Mouse (Mus musculus): Measurements from ENCODE around the gene Snrnp70. TPM values are rescaled to one million over a fixed set of nuclear protein-coding genes. Genes with fewer than 3 reads are reported as not detected.
A peak's percentile ranks its signal among the peaks of the same experiment; 100 is the strongest.

The Snrnp70 gene
- polyA plus RNA-seq, 1 experiment from 2014 or later, result 57.2 TPM

DNA sequence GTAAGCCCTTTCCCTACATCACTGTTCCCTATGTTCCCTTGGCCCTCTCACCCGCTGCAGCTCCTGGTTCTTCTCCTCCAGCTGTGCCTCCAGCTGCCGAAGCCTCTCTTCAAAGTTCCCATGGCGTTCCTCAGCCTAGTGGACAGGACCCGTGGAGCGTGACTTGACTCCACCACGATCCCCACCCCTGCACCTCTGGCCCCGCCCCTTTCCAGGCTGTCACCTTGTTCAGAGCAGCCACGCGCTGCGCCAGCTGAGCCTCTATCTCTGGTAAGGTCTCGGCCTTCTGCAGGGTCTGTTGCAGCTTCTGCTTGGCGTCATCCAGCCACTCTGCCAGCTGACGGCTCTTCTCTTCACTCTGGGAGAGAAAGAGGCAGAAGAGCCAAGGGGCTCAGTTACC is 39.5 kb downstream of the Snrnp70 start:
- DNase-seq (no peak), ATAC-seq (no peak)
- H3K27ac ChIP-seq (ENCODE audit: low read depth), result no peak overlapping the region
- no peaks in the 10 kb centered on the region for H3K4me1 ChIP-seq (ENCODE audit: insufficient read depth)
- no peak overlapping the region for H3K4me2 ChIP-seq (ENCODE audit: low read depth, low read length)
- H3K9me3 ChIP-seq (ENCODE audit: low read length), result no peaks in the 10 kb centered on the region
- no peak overlapping the region for H3K9ac ChIP-seq (replicated peaks)
- TF ChIP-seq CTCF (IDR thresholded peaks at IDR 0.05; ENCODE audit: low read depth) (no peak), EP300 (IDR thresholded peaks at IDR 0.05; ENCODE audit: low read depth) (no peak)
- WGBS (ENCODE audit: insufficient replicate concordance), result 37% methylated on average over 13 of the region's 13 CpGs
- no peak overlapping the region for H3K4me3 ChIP-seq (ENCODE audit: low read depth, low read length)
- peaks cover 35% of the 10 kb centered on the region for H3K27me3 ChIP-seq (ENCODE audit: insufficient read depth, low read length)
- no peaks in the 10 kb centered on the region for H3K36me3 ChIP-seq (replicated peaks; ENCODE audit: insufficient read depth, low read length)

- WGBS (ENCODE audit: insufficient replicate concordance), result 68% methylated on average over 15 of the region's 15 CpGs
- TF ChIP-seq CTCF (IDR thresholded peaks at IDR 0.05; ENCODE audit: low read depth), result no peak
- TF ChIP-seq EP300 (IDR thresholded peaks at IDR 0.05; ENCODE audit: low read depth), result no peak
- Histone ChIP-seq H3K4me1 (ENCODE audit: insufficient read depth) (no peaks in the 10 kb centered on the region), H3K27me3 (ENCODE audit: insufficient read depth, low read length) (peaks cover 29% of the 10 kb centered on the region), H3K9me3 (ENCODE audit: low read length) (no peaks in the 10 kb centered on the region), H3K36me3 (replicated peaks; ENCODE audit: insufficient read depth, low read length) (no peaks in the 10 kb centered on the region), H3K4me3 (ENCODE audit: low read depth, low read length) (no peak overlapping the region), H3K9ac (replicated peaks) (no peak overlapping the region), H3K27ac (ENCODE audit: low read depth) (no peak overlapping the region), H3K4me2 (ENCODE audit: low read depth, low read length) (no peak overlapping the region)
- DNase-seq (no peak), ATAC-seq (no peak)
Observed at GRCm38 (mm10) chr7:45355318-45356020, 40.1 kb downstream of the Snrnp70 start.

DNA sequence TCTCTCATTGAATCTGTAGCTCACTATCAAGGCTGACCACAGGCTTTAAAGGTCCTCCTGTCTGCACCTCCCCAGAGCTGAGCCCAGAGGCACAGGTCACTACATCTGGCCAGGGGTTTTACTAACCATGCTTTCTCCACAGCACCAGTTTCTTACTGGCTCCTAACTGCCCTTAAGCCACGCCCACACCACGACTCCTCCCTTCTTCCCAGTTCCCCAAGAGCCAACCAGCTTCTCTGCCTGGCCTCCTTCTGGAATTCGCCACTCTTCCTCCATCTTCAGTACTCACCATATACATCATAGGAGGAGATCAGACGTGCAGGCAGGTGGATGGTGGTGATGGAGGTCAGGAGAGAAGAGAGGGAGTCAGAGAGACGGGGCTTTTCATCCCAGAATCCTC is 42.5 kb downstream of the Snrnp70 start:
- Histone ChIP-seq H3K4me3 (ENCODE audit: low read depth, low read length) (no peak overlapping the region), H3K9me3 (ENCODE audit: low read length) (no peaks in the 10 kb centered on the region), H3K4me2 (ENCODE audit: low read depth, low read length) (no peak overlapping the region), H3K4me1 (ENCODE audit: insufficient read depth) (no peaks in the 10 kb centered on the region), H3K27me3 (ENCODE audit: insufficient read depth, low read length) (peaks cover 17% of the 10 kb centered on the region; the same call in 1 of the 2 replicates), H3K36me3 (replicated peaks; ENCODE audit: insufficient read depth, low read length) (no peaks in the 10 kb centered on the region), H3K27ac (ENCODE audit: low read depth) (no peak overlapping the region), H3K9ac (replicated peaks) (no peak overlapping the region)
- 31% methylated on average over 5 of the region's 5 CpGs for WGBS (ENCODE audit: insufficient replicate concordance)
- TF ChIP-seq EP300 (IDR thresholded peaks at IDR 0.05; ENCODE audit: low read depth) (no peak), CTCF (IDR thresholded peaks at IDR 0.05; ENCODE audit: low read depth) (no peak)
- ATAC-seq (no peak), DNase-seq (no peak)

DNA sequence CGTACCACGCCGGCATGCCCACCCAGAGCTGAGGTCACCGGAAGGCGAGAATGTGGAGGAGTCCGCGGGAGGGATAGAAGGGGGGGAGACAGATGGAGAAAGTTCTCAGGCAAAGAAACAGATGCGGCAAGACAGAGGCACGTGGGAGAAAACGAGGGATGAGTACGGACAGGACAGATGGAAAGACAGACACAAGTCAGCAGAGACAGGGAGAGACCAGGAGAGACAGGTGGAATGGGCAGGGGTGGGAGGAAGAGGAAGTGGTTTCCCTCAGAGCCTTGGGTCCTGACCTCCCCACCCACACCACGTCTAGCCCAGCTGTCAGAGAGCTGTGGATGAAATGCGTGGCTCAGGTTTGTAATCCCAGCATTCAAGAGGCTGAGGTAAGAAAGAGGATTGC is 48.6 kb downstream of the Snrnp70 start:
- 0 out of 2 replicates have a peak, but pooled peaks cover 4% of the 10 kb centered on the region for H3K27me3 ChIP-seq (ENCODE audit: insufficient read depth, low read length)
- DNase-seq, result no peak
- no peaks in the 10 kb centered on the region for H3K36me3 ChIP-seq (replicated peaks; ENCODE audit: insufficient read depth, low read length)
- no peak for ATAC-seq
- H3K9ac ChIP-seq (replicated peaks), result no peak overlapping the region
- WGBS (ENCODE audit: insufficient replicate concordance), result 59% methylated on average over 13 of the region's 13 CpGs
- H3K4me2 ChIP-seq (ENCODE audit: low read depth, low read length), result no peak overlapping the region
- TF ChIP-seq EP300 (IDR thresholded peaks at IDR 0.05; ENCODE audit: low read depth) (no peak), CTCF (IDR thresholded peaks at IDR 0.05; ENCODE audit: low read depth) (no peak)
- H3K9me3 ChIP-seq (ENCODE audit: low read length), result no peaks in the 10 kb centered on the region
- H3K4me1 ChIP-seq (ENCODE audit: insufficient read depth), result no peaks in the 10 kb centered on the region
- H3K4me3 ChIP-seq (ENCODE audit: low read depth, low read length), result no peak overlapping the region
- H3K27ac ChIP-seq (ENCODE audit: low read depth), result no peak overlapping the region

- ATAC-seq, result no peak
- 27% methylated on average over 13 of the region's 13 CpGs for WGBS (ENCODE audit: insufficient replicate concordance)
- DNase-seq, result no peak
Observed at GRCm38 (mm10) chr7:45343543-45343942, 52.0 kb downstream of the Snrnp70 start.

DNA sequence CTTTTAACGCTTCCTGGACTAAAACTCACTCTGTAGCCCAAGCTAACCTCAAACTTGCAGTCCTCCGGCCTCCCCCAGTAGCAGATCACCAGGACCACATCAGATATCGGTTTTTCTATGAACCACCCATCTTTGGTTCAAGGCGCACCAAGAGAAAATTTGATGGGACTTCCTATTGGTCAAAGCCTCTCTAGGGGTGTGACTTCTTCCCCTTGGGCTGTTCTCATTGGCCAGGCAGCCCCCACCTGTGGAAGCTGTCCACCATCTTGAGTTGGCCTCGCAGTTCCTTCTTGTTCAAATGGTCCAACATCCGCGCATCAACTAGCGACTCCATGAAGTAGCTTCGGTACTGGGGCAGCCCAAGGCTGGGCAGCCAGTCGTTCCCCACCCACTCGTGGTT is 53.5 kb downstream of the Snrnp70 start:
- peaks cover 35% of the 10 kb centered on the region for H3K27me3 ChIP-seq (ENCODE audit: insufficient read depth, low read length)
- WGBS (ENCODE audit: insufficient replicate concordance), result 80% methylated on average over 11 of the region's 11 CpGs

More at GRCm38 (mm10) chr7:45343543-45343942, 52.0 kb downstream of the Snrnp70 start:
- peaks cover 23% of the 10 kb centered on the region for H3K27me3 ChIP-seq (ENCODE audit: insufficient read depth, low read length)
- no peak overlapping the region for H3K9ac ChIP-seq (replicated peaks)
- no peaks in the 10 kb centered on the region for H3K36me3 ChIP-seq (replicated peaks; ENCODE audit: insufficient read depth, low read length)
- H3K4me2 ChIP-seq (ENCODE audit: low read depth, low read length), result no peak overlapping the region
- no peak overlapping the region for H3K4me3 ChIP-seq (ENCODE audit: low read depth, low read length)
- TF ChIP-seq EP300 (IDR thresholded peaks at IDR 0.05; ENCODE audit: low read depth) (no peak), CTCF (IDR thresholded peaks at IDR 0.05; ENCODE audit: low read depth) (peak; percentile 49)
- no peak overlapping the region for H3K27ac ChIP-seq (ENCODE audit: low read depth)
- peaks cover 27% of the 10 kb centered on the region for H3K4me1 ChIP-seq (ENCODE audit: insufficient read depth)
- no peaks in the 10 kb centered on the region for H3K9me3 ChIP-seq (ENCODE audit: low read length)

More for the DNA sequence above, 53.5 kb downstream of the Snrnp70 start:
- Histone ChIP-seq H3K9ac (replicated peaks) (no peak overlapping the region), H3K9me3 (ENCODE audit: low read length) (no peaks in the 10 kb centered on the region), H3K4me1 (ENCODE audit: insufficient read depth) (peaks cover 34% of the 10 kb centered on the region), H3K36me3 (replicated peaks; ENCODE audit: insufficient read depth, low read length) (no peaks in the 10 kb centered on the region), H3K4me2 (ENCODE audit: low read depth, low read length) (no peak overlapping the region), H3K27ac (ENCODE audit: low read depth) (no peak overlapping the region), H3K4me3 (ENCODE audit: low read depth, low read length) (no peak overlapping the region)
- ATAC-seq (no peak), DNase-seq (no peak)
- no peak for TF ChIP-seq CTCF (IDR thresholded peaks at IDR 0.05; ENCODE audit: low read depth)
- no peak for TF ChIP-seq EP300 (IDR thresholded peaks at IDR 0.05; ENCODE audit: low read depth)

Data from liver, postnatal 0 days (tissue).